Comparison of ENCODE assay signal across 11 mouse cellular contexts in the genomic region with DNA sequence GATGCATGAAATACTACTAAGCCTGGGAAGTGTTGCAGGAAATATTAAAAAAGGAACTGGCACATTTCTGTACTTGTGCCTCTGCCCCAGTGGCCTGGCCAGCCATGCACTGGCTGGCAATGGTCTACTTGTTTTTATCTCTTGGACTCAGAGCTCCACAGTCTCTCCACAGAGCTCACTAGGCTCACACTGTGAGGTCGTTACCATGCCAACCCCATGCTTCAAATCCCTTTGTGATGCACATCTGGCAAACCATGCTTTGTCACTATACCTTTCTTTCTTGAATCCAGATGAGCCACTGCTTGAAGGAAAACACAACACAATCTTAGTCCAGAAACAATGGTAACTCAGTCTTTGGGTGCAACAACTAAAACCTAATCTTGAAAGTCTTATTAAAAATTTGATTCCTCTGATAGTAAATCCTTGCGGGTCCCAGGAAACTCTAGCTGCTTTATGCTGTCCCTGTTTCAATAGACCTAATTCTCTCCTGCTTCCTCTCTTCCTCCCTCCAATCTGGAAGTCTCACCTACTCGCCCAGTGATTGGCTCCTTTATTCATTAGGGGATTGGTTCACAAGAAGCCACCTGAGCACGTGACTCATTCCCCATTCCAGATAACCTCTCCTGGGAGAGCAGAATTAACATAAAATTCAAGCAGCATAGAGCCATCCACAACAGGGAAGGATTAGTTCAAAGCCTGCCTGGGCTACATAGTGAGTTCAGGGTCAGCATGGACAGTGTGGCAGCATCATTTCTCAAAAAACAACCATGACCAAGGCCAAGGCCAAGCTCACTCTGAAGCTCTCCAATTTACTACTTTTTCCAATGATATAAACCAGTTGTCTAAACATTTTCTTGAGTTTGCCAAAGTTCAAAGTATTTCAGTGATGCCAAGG.
DNase-seq lines count a peak whose midpoint lies in the region; ATAC-seq lines count a peak whose summit lies in the region.
"Had no signal": no experiment of that assay in that cellular context is flagged by ENCODE, and none has a peak within 500 bp of the region (broad histone marks: within the 10 kb centered on the region; RNA-seq: fewer than 3 reads in every experiment).

No protein-coding gene starts in this region.

- no peak overlapping the region for H3K4me2 ChIP-seq in limb, embryonic 11.5 days (ENCODE audit: low read depth, severe bottlenecking)
- no peak overlapping the region for H3K4me2 ChIP-seq in midbrain, embryonic 11.5 days

- no peaks in the 10 kb centered on the region for H3K9me3 ChIP-seq in limb, embryonic 11.5 days (ENCODE audit: control insufficient read depth, low read length)
- no peaks in the 10 kb centered on the region for H3K9me3 ChIP-seq in limb, embryonic 10.5 days (replicated peaks)
- H3K9me3 ChIP-seq in midbrain, embryonic 11.5 days (ENCODE audit: control insufficient read depth, low read length), result no peaks in the 10 kb centered on the region

- H3K27me3 ChIP-seq in limb, embryonic 11.5 days (ENCODE audit: control insufficient read depth, insufficient read depth, low read length), result no peaks in the 10 kb centered on the region
- no peaks in the 10 kb centered on the region for H3K27me3 ChIP-seq in limb, embryonic 10.5 days (ENCODE audit: low read depth, poor library complexity, severe bottlenecking)
- no peaks in the 10 kb centered on the region for H3K27me3 ChIP-seq in midbrain, embryonic 11.5 days (ENCODE audit: control insufficient read depth, insufficient read depth, low read length)

- H3K27ac ChIP-seq in limb, embryonic 11.5 days (replicated peaks; ENCODE audit: low read depth, low read length), result no peak overlapping the region
- no peak overlapping the region for H3K27ac ChIP-seq in limb, embryonic 10.5 days
- 0 out of 2 replicates have a peak overlapping the region, but pooled peaks have one; percentile 41 for H3K27ac ChIP-seq in midbrain, embryonic 11.5 days (ENCODE audit: low read depth, low read length)

- H3K4me1 ChIP-seq in limb, embryonic 11.5 days (ENCODE audit: control insufficient read depth, insufficient read depth, low read length), result no peaks in the 10 kb centered on the region
- H3K4me1 ChIP-seq in limb, embryonic 10.5 days, result peaks cover 5% of the 10 kb centered on the region
- peaks cover 7% of the 10 kb centered on the region for H3K4me1 ChIP-seq in midbrain, embryonic 11.5 days (ENCODE audit: control insufficient read depth, insufficient read depth, low read length)

- 56% methylated on average over 4 of the region's 4 CpGs for WGBS in limb, embryonic 11.5 days
- whole genome bisulfite sequencing in limb, embryonic 10.5 days, result 63% methylated on average over 4 of the region's 4 CpGs
- WGBS in midbrain, embryonic 11.5 days, result 13% methylated on average over 4 of the region's 4 CpGs

- no peak for ATAC-seq in limb, embryonic 11.5 days (ENCODE audit: insufficient number of reproducible peaks, low FRiP score, low TSS enrichment, low read depth)
- ATAC-seq in midbrain, embryonic 11.5 days (ENCODE audit: low FRiP score), result peak; percentile 91

- no peaks in the 10 kb centered on the region for H3K36me3 ChIP-seq in limb, embryonic 11.5 days (ENCODE audit: control insufficient read depth, insufficient read depth, low read length)
- H3K36me3 ChIP-seq in limb, embryonic 10.5 days, result no peaks in the 10 kb centered on the region
- no peaks in the 10 kb centered on the region for H3K36me3 ChIP-seq in midbrain, embryonic 11.5 days (ENCODE audit: control insufficient read depth, insufficient read depth, low read length)

- H3K4me3 ChIP-seq in limb, embryonic 11.5 days (ENCODE audit: low read depth, low read length), result no peak overlapping the region
- no peak overlapping the region for H3K4me3 ChIP-seq in limb, embryonic 10.5 days
- H3K4me3 ChIP-seq in midbrain, embryonic 11.5 days (ENCODE audit: low read depth, low read length), result no peak overlapping the region

- peak; percentile 49 for DNase-seq in limb, embryonic 11.5 days (ENCODE audit: low spot score)
- no peak for DNase-seq in limb, embryonic 10.5 days (ENCODE audit: low spot score)
- DNase-seq in embryo, embryonic 11 days, result peak; percentile 71
- peak; percentile 92 for DNase-seq in midbrain, embryonic 11.5 days (ENCODE audit: low spot score, missing footprints)
- DNase-seq in cerebellum, adult 9-10 months, result no peak
- no peak for DNase-seq in cerebellum, adult 18-20 months
- no peak for DNase-seq in gastrocnemius, postnatal 10 days
- DNase-seq: gastrocnemius, postnatal 14 days; heart, postnatal 36 days; kidney, postnatal 14 days; lung, adult 2 months had no signal

- H3K9ac ChIP-seq in limb, embryonic 11.5 days (ENCODE audit: low read length), result no peak overlapping the region
- H3K9ac ChIP-seq in midbrain, embryonic 11.5 days (ENCODE audit: low read length), result no peak overlapping the region

Comparison
In these comparisons a context has a peak if more than half of its experiments do, and no peak if none do; other contexts are left out.
1. DNase-seq: peak in limb, embryonic 11.5 days (single experiment), embryo, embryonic 11 days (single experiment) and midbrain, embryonic 11.5 days (single experiment); none in limb, embryonic 10.5 days (single experiment), cerebellum, adult 9-10 months (single experiment), cerebellum, adult 18-20 months (0 of 2) and gastrocnemius, postnatal 10 days (single experiment).